1 mouse cellular context compared by ENCODE assay signal in genomic region chr8:104343957-104344356, GRCm38 (mm10).
TF ChIP-seq lines count a peak whose summit lies in the region.

No protein-coding gene starts in this region.

TF ChIP-seq in MEL, 35 proteins besides CTCF, POLR2A, EP300 and RAD21 (continued from another document):
- no peak for TF ChIP-seq ETS1 (IDR thresholded peaks at IDR 0.05; ENCODE audit: low read depth, low read length)
- no peak for TF ChIP-seq TBP (IDR thresholded peaks at IDR 0.05; ENCODE audit: low read depth, low read length)
- no peak for TF ChIP-seq MYB (IDR thresholded peaks at IDR 0.05; ENCODE audit: low read depth, low read length)
- no peak for TF ChIP-seq GATA1 (IDR thresholded peaks at IDR 0.05; ENCODE audit: low read depth, low read length)
- no peak for TF ChIP-seq MXI1 (IDR thresholded peaks at IDR 0.05; ENCODE audit: low read depth, low read length)
- no peak for TF ChIP-seq USF1 (IDR thresholded peaks at IDR 0.05; ENCODE audit: low read depth, low read length)
- TF ChIP-seq TCF12 (IDR thresholded peaks at IDR 0.05; ENCODE audit: low read depth, low read length), result no peak
- TF ChIP-seq HCFC1 (IDR thresholded peaks at IDR 0.05; ENCODE audit: low read depth, low read length), result no peak
TF ChIP-seq in MEL: peak in this region for 2.
